Mouse (Mus musculus) ES-E14 (cell line): ENCODE measurements around the gene Akap2.

Source experiments
- CHD2 ChIP-seq: IDR thresholded peaks from 2 replicates; pipeline ENCODE4 v1.6.1; 2014; ENCODE audit warnings: mild to moderate bottlenecking, low read depth, low read length, inconsistent platforms
- HCFC1 ChIP-seq: IDR thresholded peaks from 2 replicates; pipeline ENCODE4 v1.6.1; 2012; ENCODE audit warnings: low read length, inconsistent platforms, borderline replicate concordance; ENCODE audit not compliant: insufficient read depth
- MAFK ChIP-seq: IDR thresholded peaks from 2 replicates; pipeline ENCODE4 v1.6.1; 2014; ENCODE audit warnings: mild to moderate bottlenecking, low read depth, low read length, inconsistent platforms; ENCODE audit not compliant: insufficient read depth
- ZC3H11A ChIP-seq: IDR thresholded peaks from 2 replicates; pipeline ENCODE4 v1.6.1; 2012; ENCODE audit warnings: low read depth, mild to moderate bottlenecking, inconsistent platforms, low read length, borderline replicate concordance
- ZNF384 ChIP-seq: IDR thresholded peaks from 2 replicates; pipeline ENCODE4 v1.6.1; 2012; ENCODE audit warnings: low read depth, low read length, inconsistent platforms

GRCm38 (mm10) chr4:57885186-57885585 is 167.7 kb downstream of the Akap2 start:
- TF ChIP-seq ZC3H11A (no peak), HCFC1 (no peak), MAFK (no peak), ZNF384 (no peak), CHD2 (no peak)
